Mouse (Mus musculus): ENCODE results near the gene Irgc1. TPM values are rescaled to one million over a fixed set of nuclear protein-coding genes. Genes with fewer than 3 reads are reported as not detected.
"Not testable (repeated sequence)": the region's sequence is repeated elsewhere in the genome, so short reads cannot be mapped to it uniquely, and the experiment has no call there.

The Irgc1 gene
- polyA plus RNA-seq (2012; ENCODE audit: insufficient read depth, insufficient read length, missing spikeins) = not detected in 2 replicates

DNA sequence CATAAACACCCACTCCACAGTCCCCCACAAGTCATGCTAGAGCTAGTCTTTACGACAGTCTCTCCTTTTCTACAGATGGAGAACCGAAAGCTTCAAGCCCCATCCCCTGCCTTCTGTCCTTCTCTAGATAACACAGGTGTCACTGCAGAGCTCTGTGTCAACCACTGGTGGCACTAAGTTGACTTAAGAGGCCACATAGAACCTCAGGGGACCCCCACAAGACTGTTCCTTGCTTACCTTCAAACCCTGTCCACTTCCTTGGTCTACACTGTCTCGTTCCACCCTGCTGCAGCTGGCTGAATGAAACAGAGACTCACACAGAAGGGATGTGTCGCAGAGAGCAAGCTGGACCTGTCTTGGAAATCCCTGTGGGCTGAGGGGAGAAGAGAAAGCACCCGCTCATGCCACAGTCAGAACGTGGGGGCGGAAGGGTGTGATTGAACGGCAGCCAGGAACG lies at the start of gene Irgc1:
Irgc1 (minus strand) TSS at position 443 of the 457 bp plus-strand sequence.
- no peak within 1 kb of the TSS for H3K4me3 ChIP-seq (ENCODE audit: insufficient read depth, low read depth, low read length)

GRCm38 (mm10) chr7:24501492-24501891 lies 49.4 kb upstream of the Irgc1 start:
- H3K4me3 ChIP-seq (ENCODE audit: insufficient read depth, low read depth, low read length) = no peak overlapping the region
- peaks cover 5% of the 10 kb centered on the region; the same call in 1 of the 2 replicates for H3K4me1 ChIP-seq (ENCODE audit: control insufficient read depth, insufficient read depth, insufficient read length, low read length)
- no peak overlapping the region for H3K27ac ChIP-seq (replicated peaks; ENCODE audit: low read depth, low read length)

More for the DNA sequence above, at the start of gene Irgc1:
- Histone ChIP-seq H3K27ac (replicated peaks; ENCODE audit: low read depth, low read length) (no peak within 1 kb of the TSS), H3K4me1 (ENCODE audit: control insufficient read depth, insufficient read depth, insufficient read length, low read length) (peaks cover 10% of the 10 kb centered on the region; the same call in 1 of the 2 replicates)

DNA sequence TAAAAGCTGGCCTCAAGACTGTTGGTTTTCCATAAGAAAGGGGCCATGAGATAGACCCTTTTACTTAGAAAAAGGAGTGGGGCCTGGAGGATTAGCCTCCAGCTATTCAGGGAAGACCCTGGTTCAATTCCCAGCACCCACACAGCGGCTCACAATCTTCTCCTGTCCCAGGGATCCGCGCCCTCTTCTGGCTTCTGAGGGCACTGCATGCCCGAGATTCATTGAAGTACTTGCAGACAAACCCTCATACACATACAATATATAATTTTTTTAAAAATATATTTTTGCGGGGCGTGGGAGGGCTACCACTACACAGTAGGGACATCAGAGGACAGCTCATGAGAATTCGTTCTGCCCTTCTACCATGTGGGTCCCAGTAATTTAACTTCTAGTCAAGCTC lies 48.8 kb upstream of the Irgc1 start:
- Histone ChIP-seq H3K4me3 (ENCODE audit: insufficient read depth, low read depth, low read length) (no peak overlapping the region), H3K27ac (replicated peaks; ENCODE audit: low read depth, low read length) (no peak overlapping the region), H3K4me1 (ENCODE audit: control insufficient read depth, insufficient read depth, insufficient read length, low read length) (peaks cover 5% of the 10 kb centered on the region; the same call in 1 of the 2 replicates)

DNA sequence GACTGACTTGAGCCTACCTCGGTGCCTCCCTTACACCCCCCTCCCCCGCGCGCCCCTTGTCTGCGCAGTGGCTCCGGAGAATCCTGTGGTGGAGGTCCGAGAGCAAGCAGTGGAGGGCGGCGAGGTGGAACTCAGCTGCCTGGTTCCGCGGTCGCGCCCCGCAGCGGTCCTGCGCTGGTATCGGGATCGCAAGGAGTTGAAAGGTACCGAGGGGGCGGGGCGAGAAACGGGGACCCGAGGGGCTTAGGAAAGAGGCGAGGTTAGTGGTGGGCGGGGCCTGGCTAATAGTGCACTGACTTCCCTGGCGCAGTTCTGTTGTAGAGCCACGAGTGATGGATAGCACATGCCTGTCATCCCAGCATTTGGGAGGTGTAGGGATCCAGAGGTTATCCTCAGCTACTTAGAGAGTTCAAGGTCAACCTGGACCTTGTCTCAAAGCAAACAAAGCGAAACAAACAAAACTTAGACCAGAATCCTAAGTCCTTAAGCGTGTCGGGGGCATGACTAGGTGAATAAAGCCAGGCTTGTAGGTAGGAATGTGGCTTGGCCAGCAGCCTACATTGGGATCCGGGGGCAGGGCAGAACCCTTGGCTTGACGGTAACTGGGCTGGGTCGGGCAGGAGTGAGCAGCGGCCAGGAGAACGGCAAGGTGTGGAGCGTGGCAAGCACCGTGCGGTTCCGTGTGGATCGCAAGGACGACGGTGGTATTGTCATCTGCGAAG lies 47.9 kb upstream of the Irgc1 start:
- H3K4me3 ChIP-seq (ENCODE audit: insufficient read depth, low read depth, low read length) = no peak overlapping the region; the same call in 1 of the 2 replicates

GRCm38 (mm10) chr7:24488303-24488702 lies 36.2 kb upstream of the Irgc1 start:
- Histone ChIP-seq H3K4me3 (ENCODE audit: insufficient read depth, low read depth, low read length) (no peak overlapping the region), H3K27ac (replicated peaks; ENCODE audit: low read depth, low read length) (no peak overlapping the region), H3K4me1 (ENCODE audit: control insufficient read depth, insufficient read depth, insufficient read length, low read length) (no peaks in the 10 kb centered on the region)

More for the DNA sequence above, 47.9 kb upstream of the Irgc1 start:
- Histone ChIP-seq H3K4me1 (ENCODE audit: control insufficient read depth, insufficient read depth, insufficient read length, low read length) (no peaks in the 10 kb centered on the region), H3K27ac (replicated peaks; ENCODE audit: low read depth, low read length) (no peak overlapping the region)

DNA sequence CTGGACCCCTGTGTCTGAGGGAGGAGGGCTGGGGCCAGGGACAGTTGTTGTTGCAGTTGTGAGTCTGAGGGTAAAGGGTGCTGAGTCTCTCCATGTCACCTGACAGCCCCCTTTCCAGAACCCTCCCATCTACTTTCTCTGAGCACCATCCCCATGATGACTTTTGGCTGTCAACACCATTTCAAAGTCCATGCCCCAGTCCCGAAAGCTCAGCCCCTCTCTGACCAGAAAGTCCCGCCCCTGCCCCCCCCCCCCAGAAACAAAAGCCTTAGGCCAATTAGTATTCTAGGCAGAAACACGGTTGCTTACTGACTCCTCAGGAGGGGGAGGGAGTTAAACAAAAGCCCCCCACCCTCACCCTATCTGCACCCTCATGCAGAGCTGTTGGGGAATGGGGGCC lies 35.3 kb upstream of the Irgc1 start:
- Histone ChIP-seq H3K4me1 (ENCODE audit: control insufficient read depth, insufficient read depth, insufficient read length, low read length) (no peaks in the 10 kb centered on the region), H3K4me3 (ENCODE audit: insufficient read depth, low read depth, low read length) (no peak overlapping the region), H3K27ac (replicated peaks; ENCODE audit: low read depth, low read length) (no peak overlapping the region)

DNA sequence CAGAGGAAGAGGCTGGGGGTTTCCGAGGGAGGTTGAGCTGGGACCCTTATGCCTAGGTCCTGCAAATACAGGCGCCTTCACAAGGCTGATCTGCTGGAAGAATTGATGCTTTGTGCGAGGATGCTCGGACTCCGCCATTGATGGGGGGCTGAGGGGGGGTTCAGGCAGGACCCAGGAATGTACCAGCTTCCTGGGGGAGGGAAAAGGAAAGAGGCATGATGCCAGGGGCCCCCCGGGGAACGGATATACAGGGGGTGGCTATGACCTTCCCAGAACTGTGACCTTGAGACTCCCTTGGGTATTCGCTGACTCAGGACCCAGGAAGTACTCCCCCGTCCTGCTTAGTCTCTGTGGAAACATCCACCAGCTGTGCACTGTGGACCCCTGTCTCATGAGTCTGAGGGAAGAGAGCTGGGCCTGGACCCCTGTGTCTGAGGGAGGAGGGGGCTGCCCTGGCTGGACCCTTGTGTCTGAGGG lies 34.6 kb upstream of the Irgc1 start:
- Histone ChIP-seq H3K27ac (replicated peaks; ENCODE audit: low read depth, low read length) (no peak overlapping the region), H3K4me3 (ENCODE audit: insufficient read depth, low read depth, low read length) (no peak overlapping the region), H3K4me1 (ENCODE audit: control insufficient read depth, insufficient read depth, insufficient read length, low read length) (no peaks in the 10 kb centered on the region; the same call in 1 of the 2 replicates)

- peaks cover 3% of the 10 kb centered on the region; the same call in 1 of the 2 replicates for H3K4me1 ChIP-seq (ENCODE audit: control insufficient read depth, insufficient read depth, insufficient read length, low read length)
- H3K27ac ChIP-seq (replicated peaks; ENCODE audit: low read depth, low read length) = no peak overlapping the region
- H3K4me3 ChIP-seq (ENCODE audit: insufficient read depth, low read depth, low read length) = no peak overlapping the region
Measured at GRCm38 (mm10) chr7:24485481-24485880, 33.4 kb upstream of the Irgc1 start.

GRCm38 (mm10) chr7:24483291-24483690 lies 31.2 kb upstream of the Irgc1 start:
- H3K27ac ChIP-seq (replicated peaks; ENCODE audit: low read depth, low read length); H3K4me1 ChIP-seq (ENCODE audit: control insufficient read depth, insufficient read depth, insufficient read length, low read length); H3K4me3 ChIP-seq (ENCODE audit: insufficient read depth, low read depth, low read length): not testable (repeated sequence)

- Histone ChIP-seq H3K27ac (replicated peaks; ENCODE audit: low read depth, low read length) (no peak overlapping the region), H3K4me3 (ENCODE audit: insufficient read depth, low read depth, low read length) (0 out of 2 replicates have a peak overlapping the region, but pooled peaks have one; percentile 12), H3K4me1 (ENCODE audit: control insufficient read depth, insufficient read depth, insufficient read length, low read length) (peaks cover 3% of the 10 kb centered on the region; the same call in 1 of the 2 replicates)
Measured at GRCm38 (mm10) chr7:24482208-24483020, 30.3 kb upstream of the Irgc1 start.

DNA sequence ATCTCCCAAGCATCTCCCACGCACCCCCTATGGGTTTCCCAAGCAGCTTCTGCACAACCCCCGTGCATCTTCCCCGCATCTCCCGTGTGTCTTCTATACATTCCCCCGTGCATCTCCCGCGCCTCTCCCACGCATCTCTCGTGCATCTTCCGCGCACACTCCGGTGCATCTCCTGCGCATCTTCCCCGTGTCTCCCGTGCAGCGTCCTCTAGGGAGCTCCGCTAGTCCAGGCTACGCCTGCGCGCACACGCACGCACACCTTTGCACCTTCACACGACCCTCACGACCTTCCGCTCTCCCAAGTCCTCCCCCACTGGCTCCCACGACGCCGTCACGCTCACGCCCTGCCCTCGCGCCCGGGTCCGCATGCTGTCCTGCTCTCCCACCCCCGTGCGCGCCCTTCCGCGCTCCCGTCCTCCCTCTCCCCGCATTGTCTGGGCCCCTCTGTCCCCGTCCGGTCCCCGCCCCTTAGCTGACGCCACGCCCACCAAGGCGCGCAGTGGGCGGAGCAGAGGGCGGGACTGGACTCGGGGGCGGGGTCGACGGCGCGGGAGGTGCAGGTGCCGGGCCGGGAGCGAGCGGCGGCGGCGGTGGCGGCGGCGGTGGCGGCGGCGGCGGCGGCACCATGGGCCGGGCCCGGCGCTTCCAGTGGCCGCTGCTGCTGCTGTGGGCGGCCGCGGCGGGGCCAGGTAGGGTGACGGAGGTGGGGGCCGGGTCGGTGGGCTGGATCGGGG lies 29.5 kb upstream of the Irgc1 start, which contains the start of gene Cadm4:
Cadm4 (plus strand) TSS at position 550 of the 734 bp plus-strand sequence.
- H3K4me1 ChIP-seq (ENCODE audit: control insufficient read depth, insufficient read depth, insufficient read length, low read length) = peaks cover 3% of the 10 kb centered on the region; the same call in 1 of the 2 replicates
- peak within 1 kb of the TSS; percentile 66 for H3K4me3 ChIP-seq (ENCODE audit: insufficient read depth, low read depth, low read length)
- no peak within 1 kb of the TSS for H3K27ac ChIP-seq (replicated peaks; ENCODE audit: low read depth, low read length)

GRCm38 (mm10) chr7:24480986-24481473 lies 28.9 kb upstream of the Irgc1 start:
- Histone ChIP-seq H3K4me3 (ENCODE audit: insufficient read depth, low read depth, low read length) (peak overlapping the region; percentile 66), H3K27ac (replicated peaks; ENCODE audit: low read depth, low read length) (no peak overlapping the region), H3K4me1 (ENCODE audit: control insufficient read depth, insufficient read depth, insufficient read length, low read length) (peaks cover 3% of the 10 kb centered on the region; the same call in 1 of the 2 replicates)

DNA sequence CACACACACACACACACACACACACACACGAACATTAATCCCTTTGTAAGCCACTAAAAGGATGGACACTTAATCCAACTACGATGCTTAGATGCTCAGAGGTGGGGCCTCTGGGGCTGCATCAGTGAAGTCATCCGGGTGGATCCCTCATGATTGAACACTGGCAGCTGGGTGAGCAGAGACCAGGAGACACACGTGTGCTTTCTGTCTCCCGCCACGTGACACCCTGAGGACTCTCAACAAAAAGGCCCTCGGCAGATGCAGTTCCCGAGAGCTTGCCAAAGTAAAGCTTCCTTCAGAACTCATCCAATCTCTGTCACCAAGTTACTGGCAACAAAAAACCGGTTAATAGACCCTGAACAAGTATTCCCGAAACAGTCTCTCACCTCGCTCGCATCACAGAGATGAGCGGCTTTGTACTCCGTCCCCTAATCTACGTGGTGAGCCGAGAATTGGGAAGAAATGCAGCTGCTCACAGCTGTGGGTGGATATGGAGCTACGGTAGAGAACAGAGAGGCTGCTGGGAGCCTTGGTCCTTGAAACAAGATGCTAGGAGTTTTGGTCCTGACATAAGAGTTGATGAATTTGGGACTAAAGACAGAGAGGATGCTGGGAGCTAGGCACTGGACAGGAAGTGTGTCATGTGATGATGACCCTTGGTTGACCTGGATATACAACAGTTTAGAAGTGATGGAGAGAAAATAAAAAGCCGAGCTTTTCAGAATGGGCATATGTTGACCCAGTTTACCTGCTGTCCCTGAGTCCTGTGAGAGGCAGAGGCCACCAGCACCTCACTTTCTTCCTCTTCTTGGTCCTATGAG lies 28.2 kb upstream of the Irgc1 start:
- Histone ChIP-seq H3K4me1 (ENCODE audit: control insufficient read depth, insufficient read depth, insufficient read length, low read length) (peaks cover 3% of the 10 kb centered on the region; the same call in 1 of the 2 replicates), H3K4me3 (ENCODE audit: insufficient read depth, low read depth, low read length) (no peak overlapping the region), H3K27ac (replicated peaks; ENCODE audit: low read depth, low read length) (no peak overlapping the region)

- no peak overlapping the region for H3K4me3 ChIP-seq (ENCODE audit: insufficient read depth, low read depth, low read length)
- peaks cover 3% of the 10 kb centered on the region; the same call in 1 of the 2 replicates for H3K4me1 ChIP-seq (ENCODE audit: control insufficient read depth, insufficient read depth, insufficient read length, low read length)
- H3K27ac ChIP-seq (replicated peaks; ENCODE audit: low read depth, low read length) = no peak overlapping the region
Measured at GRCm38 (mm10) chr7:24479685-24480084, 27.6 kb upstream of the Irgc1 start.

All from brown adipose tissue, adult 24 weeks (tissue).